Mouse (Mus musculus): Measurements from ENCODE around the gene Ndufa10.

DNA sequence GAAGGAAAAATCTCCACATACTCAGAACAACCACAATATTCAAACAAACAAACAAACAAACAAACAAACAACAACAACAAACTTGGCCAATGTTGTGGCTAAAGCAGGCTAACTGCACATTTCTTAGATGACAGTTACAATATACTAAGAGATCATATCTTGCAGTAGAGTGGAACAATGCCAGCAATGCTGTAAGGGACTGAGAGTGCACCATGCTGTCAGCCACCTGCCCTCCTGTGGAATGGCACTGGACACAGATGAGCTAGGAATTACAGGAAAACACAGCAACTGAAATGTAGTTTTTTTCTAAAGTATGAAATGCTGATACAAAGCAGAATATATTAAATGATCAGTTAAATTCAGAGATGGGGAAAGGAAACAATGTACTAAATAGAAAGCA, 15.9 kb downstream of the Ndufa10 start:
- TF ChIP-seq POLR2A (IDR thresholded peaks at IDR 0.05; ENCODE audit: borderline replicate concordance, control insufficient read depth, low read depth, low read length) (no peak), CTCF (IDR thresholded peaks at IDR 0.05; ENCODE audit: control insufficient read depth, insufficient read depth, low read length) (no peak)

Data from bone marrow, adult 2 months (tissue).